Mouse (Mus musculus) forebrain, embryonic 16.5 days (tissue): ENCODE data around the gene 1700020N01Rik. TPM values are rescaled to one million over a fixed set of nuclear protein-coding genes. Genes with fewer than 3 reads are reported as not detected.

Experiments
- ATAC-seq: fragments of 200-750 bp; cut with Nextera tagmentation; 2 replicates; pipeline ENCODE4 v1.8.0; 2017; ENCODE audit warnings: mild to moderate bottlenecking, moderate library complexity
- H3K27ac ChIP-seq: fragments of 300-500 bp; sonication (generic); 2 replicates; pipeline ENCODE4 v1.5.1; 2014; ENCODE audit warnings: low read length, control low read depth
- H3K27me3 ChIP-seq: fragments of 300-500 bp; sonication (generic); replicated peaks from 2 replicates; pipeline ENCODE4 v1.6.1; 2014; ENCODE audit warnings: low read length; ENCODE audit not compliant: control insufficient read depth, insufficient read depth
- H3K36me3 ChIP-seq: fragments of 300-500 bp; sonication (generic); 2 replicates; pipeline ENCODE4 v1.6.1; 2014; ENCODE audit not compliant: control insufficient read depth, insufficient read depth
- H3K4me1 ChIP-seq: fragments of 300-500 bp; sonication (generic); replicated peaks from 2 replicates; pipeline ENCODE4 v1.6.1; 2014; ENCODE audit warnings: low read length; ENCODE audit not compliant: control insufficient read depth, insufficient read depth
- H3K4me2 ChIP-seq: fragments of 300-500 bp; sonication (generic); 2 replicates; pipeline ENCODE4 v1.6.1; 2014; ENCODE audit warnings: mild to moderate bottlenecking, low read length, control low read depth
- H3K4me3 ChIP-seq: fragments of 300-500 bp; sonication (generic); replicated peaks from 2 replicates; pipeline ENCODE4 v1.5.1; 2014; ENCODE audit warnings: mild to moderate bottlenecking, low read length, control low read depth
- H3K9ac ChIP-seq: fragments of 300-500 bp; sonication (generic); replicated peaks from 2 replicates; pipeline ENCODE4 v1.6.1; 2014; ENCODE audit warnings: low read depth, low read length, control low read depth
- H3K9me3 ChIP-seq: fragments of 300-500 bp; sonication (generic); 2 replicates; pipeline ENCODE4 v1.6.1; 2016; ENCODE audit warnings: low read length; ENCODE audit not compliant: control insufficient read depth
- WGBS: fragments of 180-500 bp; shearing (Covaris S2); extraction: QIAGEN DNeasy Blood & Tissue Kit; methylation state at CpG from one replicate; pipeline ENCODE4 v1.1.7; 2014; 5-methylcytosine and 5-hydroxymethylcytosine counted together
- polyA plus RNA-seq: library from polyadenylated mRNA; unstranded; fragments of >200 nt; fragmentation: Nextera tagmentation; extraction: Ambion mirVana; gene quantifications from 2 replicates; pipeline ENCODE4 v1.2.1, GENCODE M21; 2015

1700020N01Rik gene
- polyA plus RNA-seq, 1 experiment from 2014 or later: not detected

DNA sequence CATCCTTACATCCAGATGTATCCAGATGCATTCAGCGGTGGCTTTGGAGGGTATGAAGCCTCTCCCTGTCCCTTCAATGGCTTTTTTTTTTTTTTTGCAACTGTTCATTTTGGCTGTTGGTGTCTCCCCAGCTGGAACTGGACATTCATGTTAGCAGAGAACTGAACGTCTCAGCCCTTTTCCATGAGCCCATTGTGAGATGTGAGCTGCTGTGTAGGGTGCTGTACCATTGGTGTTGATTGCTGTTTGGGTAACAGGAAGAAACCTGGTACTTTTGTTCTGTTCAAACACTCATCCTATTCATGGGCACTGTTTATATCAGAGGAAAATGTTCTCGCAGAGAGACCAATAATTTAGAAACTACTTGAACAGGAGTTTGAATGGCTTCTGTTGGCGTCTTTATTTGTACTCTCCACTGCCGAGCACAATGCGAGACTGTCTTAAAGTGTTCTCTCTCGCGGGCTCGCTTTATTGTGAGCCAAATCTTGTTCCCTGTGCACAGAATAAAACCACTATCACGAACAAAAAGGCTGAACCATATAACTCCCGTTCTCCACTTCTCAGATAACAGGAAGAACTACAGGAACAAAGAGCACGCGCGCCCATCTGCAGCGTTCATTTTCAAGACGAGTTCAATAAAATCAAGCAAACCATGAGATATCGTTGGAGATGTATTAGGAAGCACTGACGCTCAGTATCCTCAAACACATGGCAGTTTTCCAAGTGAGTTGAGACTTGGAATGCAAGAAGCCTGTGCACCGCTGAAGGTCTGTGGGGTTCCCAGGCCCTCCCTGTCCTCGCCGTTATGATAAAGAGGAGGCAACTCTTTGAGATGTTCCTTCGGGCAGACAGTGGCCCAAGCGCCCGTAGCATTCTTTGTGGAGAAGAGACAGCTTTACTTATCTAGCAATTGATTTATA is 59.7 kb downstream of the 1700020N01Rik start:
- H3K4me1 ChIP-seq: no peaks in the 10 kb centered on the region
- H3K4me3 ChIP-seq: no peak overlapping the region
- no peaks in the 10 kb centered on the region for H3K27me3 ChIP-seq
- no peak overlapping the region for H3K4me2 ChIP-seq
- no peak overlapping the region for H3K27ac ChIP-seq
- ATAC-seq: no peak
- no peaks in the 10 kb centered on the region for H3K9me3 ChIP-seq
- H3K9ac ChIP-seq: no peak overlapping the region
- no peaks in the 10 kb centered on the region for H3K36me3 ChIP-seq
- whole genome bisulfite sequencing: 84% methylated on average over 24 of the region's 24 CpGs

DNA sequence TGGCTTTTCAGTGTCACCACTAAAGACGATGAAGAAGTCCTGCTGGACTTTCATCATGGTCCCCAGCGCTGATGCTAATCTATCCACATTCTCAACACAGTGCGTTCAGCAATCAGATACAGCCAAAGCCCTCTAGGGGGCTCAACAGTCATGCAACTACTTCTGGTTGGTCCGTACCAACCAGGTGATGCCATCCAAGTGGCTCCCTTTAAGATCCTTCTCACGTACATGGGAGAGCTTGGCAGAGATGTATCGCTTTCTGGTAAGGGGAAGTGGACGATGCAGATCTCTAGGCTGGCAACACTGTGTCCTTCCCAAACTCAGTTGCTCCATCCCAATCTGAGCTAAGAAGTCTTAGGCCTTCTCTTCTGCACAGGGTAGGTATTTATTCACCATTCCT is 60.5 kb downstream of the 1700020N01Rik start:
- H3K9ac ChIP-seq: no peak overlapping the region
- H3K36me3 ChIP-seq: no peaks in the 10 kb centered on the region
- no peak overlapping the region for H3K4me3 ChIP-seq
- H3K4me2 ChIP-seq: no peak overlapping the region
- WGBS: 92% methylated on average over 7 of the region's 7 CpGs
- no peak overlapping the region for H3K27ac ChIP-seq
- H3K9me3 ChIP-seq: no peaks in the 10 kb centered on the region
- no peaks in the 10 kb centered on the region for H3K4me1 ChIP-seq
- H3K27me3 ChIP-seq: no peaks in the 10 kb centered on the region
- no peak for ATAC-seq

DNA sequence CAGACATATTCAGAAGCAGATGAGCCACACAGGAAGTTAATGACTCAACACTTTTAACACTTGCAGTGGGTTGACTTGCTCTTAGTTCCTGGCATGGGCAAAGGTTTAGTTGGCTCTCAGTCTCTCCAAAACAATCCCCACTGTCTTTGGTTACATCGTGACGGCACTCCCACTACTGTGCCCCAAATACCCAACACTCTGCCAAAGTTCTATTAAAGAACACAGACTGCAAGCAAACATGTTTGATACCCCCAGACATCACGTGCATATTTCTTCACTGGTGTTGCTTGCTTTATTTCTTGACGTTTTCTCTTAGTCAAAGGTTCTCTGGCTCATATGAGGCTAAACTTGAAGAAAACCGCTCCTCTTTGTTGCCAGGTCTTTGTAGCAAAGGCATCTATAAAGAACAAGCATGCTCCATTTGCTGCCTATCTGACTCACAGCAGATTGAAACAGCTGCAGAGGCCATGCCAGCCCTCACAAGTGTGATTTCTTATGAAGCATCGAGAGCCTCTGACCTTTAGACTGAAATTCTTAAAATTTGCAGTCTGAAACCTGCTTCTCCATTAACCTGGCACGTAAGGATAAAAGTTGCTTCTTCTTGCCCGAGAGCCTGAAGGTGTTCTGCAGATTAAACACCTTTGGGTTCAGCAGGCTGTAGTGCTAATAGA is 66.8 kb downstream of the 1700020N01Rik start:
- H3K9me3 ChIP-seq: no peaks in the 10 kb centered on the region
- H3K4me3 ChIP-seq: no peak overlapping the region
- H3K36me3 ChIP-seq: no peaks in the 10 kb centered on the region
- H3K27me3 ChIP-seq: no peaks in the 10 kb centered on the region
- no peak for ATAC-seq
- H3K4me2 ChIP-seq: no peak overlapping the region
- H3K4me1 ChIP-seq: no peaks in the 10 kb centered on the region
- 85% methylated on average over 8 of the region's 8 CpGs for WGBS
- H3K9ac ChIP-seq: no peak overlapping the region
- H3K27ac ChIP-seq: no peak overlapping the region

DNA sequence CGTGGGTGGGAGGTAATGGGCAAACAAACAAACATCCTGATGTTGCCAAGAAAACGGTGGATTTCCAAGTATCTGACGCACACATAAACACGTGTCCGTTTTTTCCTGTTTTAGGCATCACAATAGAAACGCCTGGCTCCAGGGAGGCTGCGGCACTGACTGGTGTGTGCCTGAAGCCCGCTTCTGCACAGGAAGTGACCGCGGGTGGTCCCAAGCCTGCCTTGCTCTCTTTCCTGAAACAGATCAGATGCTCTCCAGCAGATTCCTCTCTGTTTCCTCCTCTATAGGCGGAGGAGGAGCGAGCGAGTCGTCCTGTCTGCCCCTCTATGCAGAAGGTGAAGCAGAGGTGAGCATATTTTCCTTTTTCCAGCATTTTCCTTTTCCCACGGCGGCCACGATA is 76.0 kb downstream of the 1700020N01Rik start:
- Histone ChIP-seq H3K27me3 (no peaks in the 10 kb centered on the region), H3K4me3 (no peak overlapping the region), H3K36me3 (no peaks in the 10 kb centered on the region), H3K4me1 (no peaks in the 10 kb centered on the region), H3K27ac (no peak overlapping the region), H3K9ac (no peak overlapping the region), H3K4me2 (no peak overlapping the region), H3K9me3 (no peaks in the 10 kb centered on the region)
- 60% methylated on average over 17 of the region's 17 CpGs for WGBS
- ATAC-seq: no peak

DNA sequence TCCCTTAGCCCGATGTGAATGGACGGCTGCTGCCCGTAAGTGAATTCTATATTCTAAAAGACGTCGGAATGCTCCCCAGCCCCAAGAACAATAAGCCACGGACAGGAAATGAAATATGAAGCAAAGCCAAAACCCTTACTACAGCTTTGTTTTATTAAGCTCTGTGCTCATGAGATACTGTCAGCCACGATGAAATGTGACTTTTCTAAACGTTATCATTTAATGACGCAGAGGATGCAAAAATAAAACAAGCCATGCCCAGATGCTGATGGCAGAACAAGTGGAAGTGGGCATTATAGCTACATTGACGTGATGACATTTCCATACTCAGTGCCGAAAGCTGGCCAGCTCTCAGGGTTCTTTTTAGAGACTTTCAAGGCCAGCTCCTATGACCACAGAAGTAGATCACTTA is 76.8 kb downstream of the 1700020N01Rik start:
- ATAC-seq: no peak
- no peaks in the 10 kb centered on the region for H3K36me3 ChIP-seq
- H3K4me3 ChIP-seq: no peak overlapping the region
- no peak overlapping the region for H3K9ac ChIP-seq
- 82% methylated on average over 11 of the region's 11 CpGs for WGBS
- H3K27me3 ChIP-seq: no peaks in the 10 kb centered on the region
- H3K4me2 ChIP-seq: no peak overlapping the region
- no peaks in the 10 kb centered on the region for H3K9me3 ChIP-seq
- H3K4me1 ChIP-seq: no peaks in the 10 kb centered on the region
- no peak overlapping the region for H3K27ac ChIP-seq

DNA sequence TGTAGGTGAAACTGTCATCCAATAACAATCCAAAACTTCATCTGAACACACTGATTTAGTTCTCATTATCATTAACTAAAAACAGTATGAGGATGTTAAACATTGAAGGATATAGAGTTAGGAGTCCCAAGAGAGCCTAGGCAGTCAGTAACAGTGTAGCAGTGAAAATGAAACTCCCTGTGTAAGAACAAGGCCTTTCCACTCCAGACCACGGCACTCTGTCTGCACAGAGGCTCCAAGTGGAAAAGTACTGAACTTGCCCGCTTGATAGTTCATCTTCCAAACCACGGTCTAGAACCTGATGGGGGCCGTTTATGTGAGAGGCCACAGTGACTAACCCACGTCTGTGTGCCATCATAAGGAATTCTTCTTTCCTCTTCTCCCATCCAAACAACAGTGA is 77.2 kb downstream of the 1700020N01Rik start:
- no peak for ATAC-seq
- Histone ChIP-seq H3K27me3 (no peaks in the 10 kb centered on the region), H3K4me1 (no peaks in the 10 kb centered on the region), H3K4me2 (no peak overlapping the region), H3K36me3 (no peaks in the 10 kb centered on the region), H3K9me3 (no peaks in the 10 kb centered on the region), H3K27ac (no peak overlapping the region), H3K9ac (no peak overlapping the region), H3K4me3 (no peak overlapping the region)
- WGBS: 91% methylated on average over 5 of the region's 5 CpGs

Other genes starting within 250 kb of the 1700020N01Rik start
- gene Aldh8a1, start 215.9 kb upstream of the 1700020N01Rik start, polyA plus RNA-seq: not detected in 2 replicates